Comparison of ENCODE assay signal across 8 mouse cellular contexts in genomic region chr19:47313387-47314075, GRCm38 (mm10).
DNase-seq lines count a peak whose midpoint lies in the region; ATAC-seq and TF ChIP-seq lines count a peak whose summit lies in the region.

No protein-coding gene starts in this region.

- ATAC-seq in heart, embryonic 13.5 days (ENCODE audit: extremely low read depth, insufficient number of reproducible peaks, low FRiP score, low TSS enrichment), result no peak

- no peaks in the 10 kb centered on the region for H3K27me3 ChIP-seq in heart, embryonic 13.5 days (replicated peaks)

- TF ChIP-seq CTCF in lung, adult 2 months (IDR thresholded peaks at IDR 0.05; ENCODE audit: insufficient read depth, low read length), result no peak

- peaks cover 30% of the 10 kb centered on the region for H3K4me1 ChIP-seq in lung, adult 2 months (ENCODE audit: control insufficient read depth, insufficient read depth, low read length)
- H3K4me1 ChIP-seq in heart, embryonic 13.5 days, result peaks cover 91% of the 10 kb centered on the region

- no peak for TF ChIP-seq POLR2A in lung, adult 2 months (IDR thresholded peaks at IDR 0.05; ENCODE audit: borderline replicate concordance, extremely low read depth, low read depth, low read length)

- H3K9me3 ChIP-seq in heart, embryonic 13.5 days, result no peaks in the 10 kb centered on the region

- peak overlapping the region; percentile 97 for H3K27ac ChIP-seq in heart, embryonic 13.5 days (replicated peaks)

- H3K36me3 ChIP-seq in heart, embryonic 13.5 days, result peaks cover 34% of the 10 kb centered on the region

- WGBS in lung, adult 2 months, result 33% methylated on average over 11 of the region's 11 CpGs
- WGBS in heart, embryonic 13.5 days, result 12% methylated on average over 11 of the region's 11 CpGs

- H3K4me3 ChIP-seq in lung, adult 2 months (replicated peaks; ENCODE audit: extremely low read depth, low read depth, low read length), result peak overlapping the region; percentile 39
- H3K4me3 ChIP-seq in heart, embryonic 13.5 days, result peak overlapping the region; percentile 60

- H3K4me2 ChIP-seq in heart, embryonic 13.5 days, result peak overlapping the region; percentile 82

- H3K9ac ChIP-seq in heart, embryonic 13.5 days, result peak overlapping the region; percentile 93

- no peak for DNase-seq in lung, adult 2 months
- no peak for DNase-seq in lung, adult 18-20 months
- DNase-seq in cerebellum, adult 18-20 months, result peak; percentile 58 to 61
- DNase-seq in kidney, postnatal 14 days, result peak; percentile 63
- DNase-seq in neural tube, embryonic 10.5 days (ENCODE audit: extremely low spot score, low spot score), result peak; percentile 73
- DNase-seq in thymus, postnatal 14 days, result no peak
- no peak for DNase-seq in spleen, adult 12 weeks (ENCODE audit: low spot score)

Comparison
In these comparisons a context has a peak if more than half of its experiments do, and no peak if none do; other contexts are left out.
1. DNase-seq: peak in cerebellum, adult 18-20 months (2 of 2), kidney, postnatal 14 days (single experiment) and neural tube, embryonic 10.5 days (single experiment); none in lung, adult 2 months (single experiment), lung, adult 18-20 months (0 of 2), thymus, postnatal 14 days (single experiment) and spleen, adult 12 weeks (single experiment).